Mouse (Mus musculus) spleen, embryonic (tissue): ENCODE data around the gene Sec16a.

Source experiments
- CTCF ChIA-PET: fragments of 350-600 bp; sonication (Branson Sonifier 250); formaldehyde crosslinking; loops from one replicate; lab custom pipeline; 2022; lab: Charles Lee

Sec16a gene

GRCm38 (mm10) chr2:26444946-26445665 lies at the start of gene Sec16a:
TSS of gene Sec16a (minus strand) at chr2:26445216.
- CTCF ChIA-PET: no interaction called here

- CTCF ChIA-PET: no interaction called here
Measured at GRCm38 (mm10) chr2:26494396-26494795, 49.4 kb upstream of the Sec16a start.

GRCm38 (mm10) chr2:26493021-26493781 lies 48.2 kb upstream of the Sec16a start:
- CTCF ChIA-PET: interaction anchor here (0.6 kb wide), 1 partner anchor 42 kb away, joined by 4 read pairs; no protein-coding TSS in a partner anchor

GRCm38 (mm10) chr2:26490760-26491301 lies 45.8 kb upstream of the Sec16a start:
- CTCF ChIA-PET: no interaction called here

GRCm38 (mm10) chr2:26488535-26489135 lies 43.6 kb upstream of the Sec16a start:
- CTCF ChIA-PET: no interaction called here

- CTCF ChIA-PET: no interaction called here
Measured at GRCm38 (mm10) chr2:26487322-26488021, 42.5 kb upstream of the Sec16a start.

GRCm38 (mm10) chr2:26486835-26487321 lies 41.9 kb upstream of the Sec16a start:
- CTCF ChIA-PET: no interaction called here

- CTCF ChIA-PET: no interaction called here
Measured at GRCm38 (mm10) chr2:26486264-26486810, 41.3 kb upstream of the Sec16a start.

GRCm38 (mm10) chr2:26485710-26486109 lies 40.7 kb upstream of the Sec16a start:
- CTCF ChIA-PET: no interaction called here

GRCm38 (mm10) chr2:26485278-26485677 lies 40.3 kb upstream of the Sec16a start:
- CTCF ChIA-PET: no interaction called here

- CTCF ChIA-PET: no interaction called here
Measured at GRCm38 (mm10) chr2:26484169-26484568, 39.2 kb upstream of the Sec16a start.

- CTCF ChIA-PET: interaction anchor here (0.6 kb wide), 1 partner anchor 104 kb away, joined by 19 read pairs; no protein-coding TSS in a partner anchor
Measured at GRCm38 (mm10) chr2:26483230-26483869, 38.3 kb upstream of the Sec16a start.

- CTCF ChIA-PET: interaction anchor here (0.6 kb wide), 1 partner anchor 104 kb away, joined by 19 read pairs; no protein-coding TSS in a partner anchor
Measured at GRCm38 (mm10) chr2:26482824-26483223, 37.8 kb upstream of the Sec16a start.

GRCm38 (mm10) chr2:26481724-26482495 lies 36.9 kb upstream of the Sec16a start:
- CTCF ChIA-PET: no interaction called here

GRCm38 (mm10) chr2:26480911-26481310 lies 35.9 kb upstream of the Sec16a start:
- CTCF ChIA-PET: no interaction called here

- CTCF ChIA-PET: no interaction called here
Measured at GRCm38 (mm10) chr2:26478685-26479205, 33.7 kb upstream of the Sec16a start.

- CTCF ChIA-PET: no interaction called here
Measured at GRCm38 (mm10) chr2:26477911-26478310, 32.9 kb upstream of the Sec16a start.

- CTCF ChIA-PET: no interaction called here
Measured at GRCm38 (mm10) chr2:26475505-26476430, 30.8 kb upstream of the Sec16a start.
